ENCODE assay signal across 8 mouse cellular contexts in genomic region chr5:71658115-71658497, GRCm38 (mm10). TPM values are rescaled to one million over a fixed set of nuclear protein-coding genes. Genes with fewer than 3 reads are reported as not detected.
DNase-seq lines count a peak whose midpoint lies in the region; ATAC-seq lines count a peak whose summit lies in the region.

Gene Gabra4, minus strand, starts transcription at chr5:71658308.

- no peaks in the 10 kb centered on the region for H3K36me3 ChIP-seq in intestine, embryonic 15.5 days
- H3K36me3 ChIP-seq in limb, embryonic 10.5 days: no peaks in the 10 kb centered on the region
- H3K36me3 ChIP-seq in neural tube, embryonic 13.5 days: no peaks in the 10 kb centered on the region

- H3K4me2 ChIP-seq in intestine, embryonic 15.5 days (replicated peaks): peak within 1 kb of the TSS; percentile 99
- H3K4me2 ChIP-seq in neural tube, embryonic 13.5 days: peak within 1 kb of the TSS; percentile 98

- H3K4me1 ChIP-seq in intestine, embryonic 15.5 days (replicated peaks): no peaks in the 10 kb centered on the region; the same call in 1 of the 2 replicates
- peaks cover 20% of the 10 kb centered on the region for H3K4me1 ChIP-seq in limb, embryonic 10.5 days
- H3K4me1 ChIP-seq in neural tube, embryonic 13.5 days (replicated peaks): peaks cover 18% of the 10 kb centered on the region

- WGBS in intestine, embryonic 15.5 days: under 1% methylated on average over 15 of the region's 15 CpGs
- under 1% methylated on average over 15 of the region's 15 CpGs for WGBS in limb, embryonic 10.5 days
- 1% methylated on average over 15 of the region's 15 CpGs for WGBS in neural tube, embryonic 13.5 days

- DNase-seq in cerebellum, adult 11 months: peak; percentile 27
- DNase-seq in cerebellum, adult 8-10 months: no peak
- DNase-seq in urinary bladder, adult 2 months (ENCODE audit: low spot score): peak; percentile 22
- no peak for DNase-seq in urinary bladder, postnatal 4 days (ENCODE audit: low spot score in 2 of 2)
- DNase-seq in limb, embryonic 10.5 days (ENCODE audit: low spot score): peak; percentile 57

- peak within 1 kb of the TSS; percentile 26; the same call in 1 of the 2 replicates for H3K9ac ChIP-seq in intestine, embryonic 15.5 days
- H3K9ac ChIP-seq in neural tube, embryonic 13.5 days: peak within 1 kb of the TSS; percentile 70

- no peak within 1 kb of the TSS for H3K27ac ChIP-seq in intestine, embryonic 15.5 days
- H3K27ac ChIP-seq in limb, embryonic 10.5 days: peak within 1 kb of the TSS; percentile 50; the same call in 1 of the 2 replicates
- H3K27ac ChIP-seq in neural tube, embryonic 13.5 days (replicated peaks): no peak within 1 kb of the TSS

- H3K27me3 ChIP-seq in intestine, embryonic 15.5 days (replicated peaks): peaks cover 20% of the 10 kb centered on the region
- H3K27me3 ChIP-seq in limb, embryonic 10.5 days (ENCODE audit: low read depth, poor library complexity, severe bottlenecking): peaks cover 43% of the 10 kb centered on the region
- peaks cover 27% of the 10 kb centered on the region for H3K27me3 ChIP-seq in neural tube, embryonic 13.5 days

- H3K9me3 ChIP-seq in intestine, embryonic 15.5 days: no peaks in the 10 kb centered on the region
- no peaks in the 10 kb centered on the region for H3K9me3 ChIP-seq in limb, embryonic 10.5 days (replicated peaks)
- H3K9me3 ChIP-seq in neural tube, embryonic 13.5 days: no peaks in the 10 kb centered on the region

- peak; percentile 74 for ATAC-seq in intestine, embryonic 15.5 days
- ATAC-seq in neural tube, embryonic 13.5 days (ENCODE audit: low read depth): peak; percentile 75
- no peak for ATAC-seq in megakaryocyte-erythroid progenitor cell, adult 5-6 weeks (replicated peaks; ENCODE audit: low FRiP score, low TSS enrichment, poor library complexity, severe bottlenecking)

- H3K4me3 ChIP-seq in intestine, embryonic 15.5 days (replicated peaks): peak within 1 kb of the TSS; percentile 52
- H3K4me3 ChIP-seq in limb, embryonic 10.5 days: peak within 1 kb of the TSS; percentile 63
- H3K4me3 ChIP-seq in neural tube, embryonic 13.5 days: peak within 1 kb of the TSS; percentile 60

RNA-seq across cellular contexts. Expression of gene Gabra4, which starts in this region (rescaled TPM):
- 0.25 and 0.32 TPM in 2 replicates for polyA plus RNA-seq in urinary bladder, adult 2 months (2012; rRNA removed)
- 2.9 and 4.6 TPM in 2 replicates for polyA plus RNA-seq in intestine, embryonic 15.5 days (2015; fragmentation: Nextera tagmentation; extraction: Ambion mirVana)
- polyA plus RNA-seq in limb, embryonic 10.5 days (2016; fragmentation: Nextera tagmentation; extraction: Ambion mirVana): 1.6 TPM in 2 replicates
- polyA plus RNA-seq in neural tube, embryonic 13.5 days (2015; fragmentation: Nextera tagmentation; extraction: Ambion mirVana): 9.4 and 9.5 TPM in 2 replicates
- total RNA-seq in megakaryocyte-erythroid progenitor cell, adult 5-6 weeks (2014; fragmentation: Nextera tagmentation): not detected in 2 replicates
- total RNA-seq in megakaryocyte-erythroid progenitor cell, adult 5-6 weeks (2017): not detected in 2 replicates

Comparison
In these comparisons a context has a peak if more than half of its experiments do, and no peak if none do; other contexts are left out.
1. DNase-seq: peak in cerebellum, adult 11 months (single experiment) and limb, embryonic 10.5 days (single experiment); none in cerebellum, adult 8-10 months (single experiment) and urinary bladder, postnatal 4 days (0 of 2).
2. Peak in DNase-seq in urinary bladder, adult 2 months; RNA of the gene not detected or under 1 TPM.
3. Peak in every context shown above with its lines, with median percentiles within 50 percentile points of each other: H3K4me3 ChIP-seq.